Mouse (Mus musculus): Measurements from ENCODE around the gene Zfp821. TPM values are rescaled to one million over a fixed set of nuclear protein-coding genes. Genes with fewer than 3 reads are reported as not detected.

Zfp821 gene
- total RNA-seq, 2 experiments from 2014 or later: 9.9 to 10.9 TPM

Other genes starting within 250 kb of the Zfp821 start
- not detected for gene Pmfbp1, start 211.5 kb upstream of the Zfp821 start, total RNA-seq (2021)
- 10 to 100 TPM; 22.7 to 24.8 TPM for gene Dhx38, start 139.7 kb upstream of the Zfp821 start, total RNA-seq (2021)
- gene Txnl4b, start 139.7 kb upstream of the Zfp821 start, total RNA-seq (2021): 10 to 100 TPM in 1 of 2 experiments, 1 to 10 TPM in 1; 9.4 to 11.0 TPM
- 100 to 1,000 TPM in 1 of 2 experiments, 10 to 100 TPM in 1; 71.7 to 252 TPM for gene Hp, start 126.4 kb upstream of the Zfp821 start, total RNA-seq (2021)
- 10 to 100 TPM; 20.3 to 25.7 TPM for gene Dhodh, start 96.9 kb upstream of the Zfp821 start, total RNA-seq (2021)
- under 1 TPM; 0.23 to 0.33 TPM for gene Pkd1l3, start 91.0 kb upstream of the Zfp821 start, total RNA-seq (2021)
- gene Ist1, start 12.3 kb upstream of the Zfp821 start, total RNA-seq (2021): 10 to 100 TPM; 85.7 to 89.3 TPM
- gene Atxn1l, start 32.2 kb downstream of the Zfp821 start, total RNA-seq (2021): 10 to 100 TPM; 39.2 to 50.2 TPM
- 10 to 100 TPM; 86.6 to 96.0 TPM for gene Ap1g1, start 73.0 kb downstream of the Zfp821 start, total RNA-seq (2021)
- 1 to 10 TPM; 9.5 to 9.8 TPM for gene Phlpp2, start 163.0 kb downstream of the Zfp821 start, total RNA-seq (2021)